In the genomic region with DNA sequence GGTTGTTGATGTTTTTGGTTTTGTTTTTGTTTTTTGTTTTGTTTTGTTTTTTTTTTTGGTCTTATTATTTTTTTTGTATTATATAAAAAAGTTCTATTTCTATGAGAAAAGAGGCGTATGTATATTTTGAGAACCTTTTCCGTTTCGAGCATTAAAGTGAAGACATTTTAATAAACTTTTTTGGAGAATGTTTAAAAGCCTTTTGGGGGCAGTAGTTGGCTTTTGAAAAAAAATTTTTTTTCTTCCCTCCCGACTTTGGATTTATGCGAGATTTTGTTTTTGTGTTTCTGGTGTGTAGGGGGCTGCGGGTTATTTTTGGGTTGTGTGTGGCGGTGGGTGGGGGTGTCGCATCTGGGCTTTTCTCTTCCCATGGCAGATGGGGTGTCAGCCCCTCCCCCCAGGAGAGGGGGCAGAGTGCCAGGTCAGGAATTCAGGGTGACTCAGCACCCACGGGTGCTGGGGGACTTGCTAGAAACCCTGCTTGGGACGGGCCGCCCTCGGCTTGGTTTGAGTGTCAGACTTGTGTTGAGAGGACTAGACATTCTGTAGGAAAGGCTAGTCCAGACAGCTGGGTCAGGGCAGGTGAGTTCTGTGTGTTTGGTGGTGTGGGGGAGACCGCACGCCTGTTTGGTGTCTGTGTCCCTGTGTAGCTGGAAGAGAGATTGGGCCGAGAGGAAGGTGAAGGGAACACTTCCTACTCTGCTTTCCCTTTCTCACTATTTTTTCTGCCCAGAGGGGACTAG, we compare ENCODE assay signal across 8 mouse cellular contexts. TPM values are rescaled to one million over a fixed set of nuclear protein-coding genes. Genes with fewer than 3 reads are reported as not detected.
DNase-seq lines count a peak whose midpoint lies in the region; ATAC-seq and TF ChIP-seq lines count a peak whose summit lies in the region.

No protein-coding gene starts in this region.

- H3K4me2 ChIP-seq in intestine, embryonic 14.5 days (ENCODE audit: low read length), result peak overlapping the region; percentile 97
- peak overlapping the region; percentile 87 for H3K4me2 ChIP-seq in liver, embryonic 12.5 days
- H3K4me2 ChIP-seq in neural tube, embryonic 13.5 days, result peak overlapping the region; percentile 70

- TF ChIP-seq POLR2A in kidney, adult 2 months (IDR thresholded peaks at IDR 0.05; ENCODE audit: low read depth, low read length), result no peak

- 40% methylated on average over 15 of the region's 15 CpGs for WGBS in kidney, adult 2 months
- WGBS in intestine, embryonic 14.5 days, result 54% methylated on average over 15 of the region's 15 CpGs
- 30% methylated on average over 15 of the region's 15 CpGs for WGBS in liver, embryonic 12.5 days (ENCODE audit: insufficient replicate concordance)
- 63% methylated on average over 15 of the region's 15 CpGs for WGBS in neural tube, embryonic 13.5 days

- no peaks in the 10 kb centered on the region for H3K27me3 ChIP-seq in kidney, adult 2 months (replicated peaks; ENCODE audit: control insufficient read depth, insufficient read depth, low read length)
- 0 out of 2 replicates have a peak, but pooled peaks cover 8% of the 10 kb centered on the region for H3K27me3 ChIP-seq in intestine, embryonic 14.5 days (replicated peaks; ENCODE audit: control insufficient read depth, insufficient read depth, low read length)
- H3K27me3 ChIP-seq in liver, embryonic 12.5 days (replicated peaks), result peaks cover 53% of the 10 kb centered on the region
- peaks cover 74% of the 10 kb centered on the region for H3K27me3 ChIP-seq in neural tube, embryonic 13.5 days

- no peaks in the 10 kb centered on the region for H3K36me3 ChIP-seq in kidney, adult 2 months (ENCODE audit: control insufficient read depth, insufficient read depth, low read length)
- no peaks in the 10 kb centered on the region for H3K36me3 ChIP-seq in intestine, embryonic 14.5 days (ENCODE audit: control insufficient read depth, insufficient read depth, low read length)
- no peaks in the 10 kb centered on the region; the same call in 1 of the 2 replicates for H3K36me3 ChIP-seq in liver, embryonic 12.5 days
- H3K36me3 ChIP-seq in neural tube, embryonic 13.5 days, result no peaks in the 10 kb centered on the region

- H3K9me3 ChIP-seq in intestine, embryonic 14.5 days (ENCODE audit: control insufficient read depth, low read length), result no peaks in the 10 kb centered on the region
- H3K9me3 ChIP-seq in liver, embryonic 12.5 days (replicated peaks), result no peaks in the 10 kb centered on the region
- H3K9me3 ChIP-seq in neural tube, embryonic 13.5 days, result peaks cover 5% of the 10 kb centered on the region

- intact Hi-C loops in gastrocnemius, adult 2 months (cut with DNase I), result no loop called here

- no peak for ATAC-seq in intestine, embryonic 14.5 days (replicated peaks; ENCODE audit: low FRiP score, low TSS enrichment, low read depth)
- no peak for ATAC-seq in liver, embryonic 12.5 days
- ATAC-seq in neural tube, embryonic 13.5 days (ENCODE audit: low read depth), result no peak
- ATAC-seq in erythroid progenitor cell, adult 5-6 weeks (replicated peaks; ENCODE audit: low FRiP score, poor library complexity, severe bottlenecking), result no peak

- no peak for TF ChIP-seq CTCF in kidney, adult 2 months (conservative IDR thresholded peaks at IDR 0.05; ENCODE audit: insufficient read depth, insufficient read length, low read depth, low read length)
- TF ChIP-seq CTCF in gastrocnemius, adult 2 months (IDR thresholded peaks at IDR 0.05), result no peak

- peak overlapping the region; percentile 19 for H3K27ac ChIP-seq in kidney, adult 2 months (ENCODE audit: insufficient read depth, low read depth, low read length)
- peak overlapping the region; percentile 98 for H3K27ac ChIP-seq in gastrocnemius, adult 2 months
- H3K27ac ChIP-seq in intestine, embryonic 14.5 days (ENCODE audit: low read depth), result no peak overlapping the region
- H3K27ac ChIP-seq in liver, embryonic 12.5 days, result no peak overlapping the region
- H3K27ac ChIP-seq in neural tube, embryonic 13.5 days (replicated peaks), result no peak overlapping the region

- H3K9ac ChIP-seq in intestine, embryonic 14.5 days (ENCODE audit: low read length), result peak overlapping the region; percentile 79
- peak overlapping the region; percentile 77 for H3K9ac ChIP-seq in liver, embryonic 12.5 days
- no peak overlapping the region for H3K9ac ChIP-seq in neural tube, embryonic 13.5 days

- peak overlapping the region; percentile 89 for H3K4me3 ChIP-seq in kidney, adult 2 months (ENCODE audit: insufficient read depth, low read depth, low read length)
- peak overlapping the region; percentile 93 for H3K4me3 ChIP-seq in gastrocnemius, adult 2 months
- peak overlapping the region; percentile 74 for H3K4me3 ChIP-seq in intestine, embryonic 14.5 days (ENCODE audit: low read depth, low read length)
- peak overlapping the region; percentile 72 for H3K4me3 ChIP-seq in liver, embryonic 12.5 days
- peak overlapping the region; percentile 55 for H3K4me3 ChIP-seq in neural tube, embryonic 13.5 days

- DNase-seq in kidney, adult 2 months, result peak; percentile 57
- no peak for DNase-seq in kidney, adult 8-10 months
- peak; percentile 75 for DNase-seq in adrenal gland, postnatal 25 days
- peak; percentile 89 for DNase-seq in gastrocnemius, adult 2 months
- DNase-seq in intestine, embryonic 14.5 days (ENCODE audit: low spot score), result no peak

- peaks cover 9% of the 10 kb centered on the region; the same call in 1 of the 2 replicates for H3K4me1 ChIP-seq in kidney, adult 2 months (ENCODE audit: control insufficient read depth, insufficient read depth, low read length)
- H3K4me1 ChIP-seq in intestine, embryonic 14.5 days (replicated peaks; ENCODE audit: control insufficient read depth, insufficient read depth, low read length), result peaks cover 14% of the 10 kb centered on the region; the same call in 1 of the 2 replicates
- peaks cover 58% of the 10 kb centered on the region for H3K4me1 ChIP-seq in liver, embryonic 12.5 days
- H3K4me1 ChIP-seq in neural tube, embryonic 13.5 days (replicated peaks), result peaks cover 20% of the 10 kb centered on the region

RNA-seq across cellular contexts. Expression of a gene that starts 0.8 kb away (rescaled TPM):
- polyA plus RNA-seq in kidney, adult 2 months (2012; rRNA removed), result 288 and 414 TPM in 2 replicates
- total RNA-seq in adrenal gland, postnatal 25 days (2021), result 37.4 and 40.5 TPM in 2 replicates
- total RNA-seq in gastrocnemius, adult 2 months (2021), result 10 to 100 TPM; 13.0 to 14.9 TPM
- 35.1 and 42.0 TPM in 2 replicates for polyA plus RNA-seq in intestine, embryonic 14.5 days (2014; fragmentation: Nextera tagmentation; extraction: Ambion mirVana)
- 27.3 and 30.4 TPM in 2 replicates for polyA plus RNA-seq in liver, embryonic 12.5 days (2016; fragmentation: Nextera tagmentation; extraction: Ambion mirVana)
- 40.1 and 41.9 TPM in 2 replicates for polyA plus RNA-seq in neural tube, embryonic 13.5 days (2015; fragmentation: Nextera tagmentation; extraction: Ambion mirVana)
- 23.9 and 27.0 TPM in 2 replicates for total RNA-seq in erythroid progenitor cell, adult 5-6 weeks (2015; ENCODE audit: low replicate concordance)
- 16.9 and 19.5 TPM in 2 replicates for total RNA-seq in erythroid progenitor cell, adult 5-6 weeks (2017; ENCODE audit: low replicate concordance)

RNA-seq across cellular contexts. Expression of a gene that starts 1.7 kb away (rescaled TPM):
- 45.3 and 70.3 TPM in 2 replicates for polyA plus RNA-seq in kidney, adult 2 months (2012; rRNA removed)
- 483 and 585 TPM in 2 replicates for total RNA-seq in adrenal gland, postnatal 25 days (2021)
- total RNA-seq in gastrocnemius, adult 2 months (2021), result 100 to 1,000 TPM; 106 to 181 TPM
- 2.8 and 12.4 TPM in 2 replicates for polyA plus RNA-seq in intestine, embryonic 14.5 days (2014; fragmentation: Nextera tagmentation; extraction: Ambion mirVana)
- 21.8 and 23.4 TPM in 2 replicates for polyA plus RNA-seq in liver, embryonic 12.5 days (2016; fragmentation: Nextera tagmentation; extraction: Ambion mirVana)
- polyA plus RNA-seq in neural tube, embryonic 13.5 days (2015; fragmentation: Nextera tagmentation; extraction: Ambion mirVana), result 2.2 and 2.3 TPM in 2 replicates
- total RNA-seq in erythroid progenitor cell, adult 5-6 weeks (2015; ENCODE audit: low replicate concordance), result 6.3 and 6.5 TPM in 2 replicates
- 4.4 and 8.4 TPM in 2 replicates for total RNA-seq in erythroid progenitor cell, adult 5-6 weeks (2017; ENCODE audit: low replicate concordance)

RNA-seq across cellular contexts. Expression of a gene that starts 29.1 kb away (rescaled TPM):
- polyA plus RNA-seq in kidney, adult 2 months (2012; rRNA removed), result 30.7 and 31.8 TPM in 2 replicates
- total RNA-seq in adrenal gland, postnatal 25 days (2021), result 12.1 and 15.7 TPM in 2 replicates
- 10 to 100 TPM in 1 of 2 experiments, 1 to 10 TPM in 1; 3.7 to 11.5 TPM for total RNA-seq in gastrocnemius, adult 2 months (2021)
- polyA plus RNA-seq in intestine, embryonic 14.5 days (2014; fragmentation: Nextera tagmentation; extraction: Ambion mirVana), result 6.1 and 7.7 TPM in 2 replicates
- polyA plus RNA-seq in liver, embryonic 12.5 days (2016; fragmentation: Nextera tagmentation; extraction: Ambion mirVana), result 1.8 and 4.8 TPM in 2 replicates
- polyA plus RNA-seq in neural tube, embryonic 13.5 days (2015; fragmentation: Nextera tagmentation; extraction: Ambion mirVana), result 9.1 and 9.3 TPM in 2 replicates
- not detected in 2 replicates for total RNA-seq in erythroid progenitor cell, adult 5-6 weeks (2015; ENCODE audit: low replicate concordance)
- total RNA-seq in erythroid progenitor cell, adult 5-6 weeks (2017; ENCODE audit: low replicate concordance), result not detected in 2 replicates

RNA-seq across cellular contexts. Expression of a gene that starts 58.5 kb away (rescaled TPM):
- 108 and 114 TPM in 2 replicates for polyA plus RNA-seq in kidney, adult 2 months (2012; rRNA removed)
- 187 and 190 TPM in 2 replicates for total RNA-seq in adrenal gland, postnatal 25 days (2021)
- 100 to 1,000 TPM; 170 to 181 TPM for total RNA-seq in gastrocnemius, adult 2 months (2021)
- 254 and 279 TPM in 2 replicates for polyA plus RNA-seq in intestine, embryonic 14.5 days (2014; fragmentation: Nextera tagmentation; extraction: Ambion mirVana)
- 256 and 259 TPM in 2 replicates for polyA plus RNA-seq in liver, embryonic 12.5 days (2016; fragmentation: Nextera tagmentation; extraction: Ambion mirVana)
- 326 and 340 TPM in 2 replicates for polyA plus RNA-seq in neural tube, embryonic 13.5 days (2015; fragmentation: Nextera tagmentation; extraction: Ambion mirVana)
- 186 and 189 TPM in 2 replicates for total RNA-seq in erythroid progenitor cell, adult 5-6 weeks (2015; ENCODE audit: low replicate concordance)
- total RNA-seq in erythroid progenitor cell, adult 5-6 weeks (2017; ENCODE audit: low replicate concordance), result 82.3 and 114 TPM in 2 replicates

Comparison
In these comparisons a context has a peak if more than half of its experiments do, and no peak if none do; other contexts are left out.
1. DNase-seq: peak in kidney, adult 2 months (single experiment), adrenal gland, postnatal 25 days (single experiment) and gastrocnemius, adult 2 months (single experiment); none in kidney, adult 8-10 months (0 of 2) and intestine, embryonic 14.5 days (single experiment).
2. H3K27ac ChIP-seq: peak in kidney, adult 2 months (single experiment) and gastrocnemius, adult 2 months (single experiment); none in intestine, embryonic 14.5 days (single experiment), liver, embryonic 12.5 days (single experiment) and neural tube, embryonic 13.5 days (single experiment).
3. Peak in every context shown above with its lines, with median percentiles within 50 percentile points of each other: H3K4me3 ChIP-seq and H3K4me2 ChIP-seq.